Mouse (Mus musculus): ENCODE data around the gene Glo1. TPM values are rescaled to one million over a fixed set of nuclear protein-coding genes. Genes with fewer than 3 reads are reported as not detected.

Gene Glo1
- polyA plus RNA-seq, 1 experiment, result not detected

DNA sequence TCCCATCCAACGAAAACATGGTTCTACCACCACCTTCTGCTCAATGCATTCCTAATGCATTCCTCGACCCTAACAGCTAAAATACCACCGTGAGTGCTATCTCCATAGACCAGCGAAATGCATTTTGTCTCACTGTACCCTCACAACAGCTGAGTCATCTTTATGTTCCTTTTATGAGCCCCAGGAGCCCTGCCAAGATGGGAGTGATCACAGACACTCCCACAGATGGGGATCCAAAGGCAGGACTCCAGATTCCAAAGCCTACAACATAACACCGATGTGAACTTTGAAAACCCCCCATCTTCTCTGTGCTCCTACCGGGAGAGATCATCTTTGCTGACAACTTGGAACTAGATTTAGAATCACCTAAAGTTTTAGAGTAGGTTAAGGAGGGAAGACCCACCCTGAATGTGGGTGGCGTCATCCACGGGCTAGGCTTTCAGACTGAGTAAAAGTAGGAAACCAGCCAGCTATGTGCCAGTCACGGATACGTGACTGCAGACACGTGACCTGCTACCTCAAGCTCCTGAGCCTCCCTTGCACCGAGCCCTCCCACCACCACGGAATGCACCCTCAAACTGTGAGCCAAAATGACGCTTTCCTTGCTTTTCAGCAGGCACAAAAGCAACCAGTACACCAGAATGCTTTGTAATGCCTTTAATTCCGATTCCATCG is 17.2 kb downstream of the Glo1 start:
- no peak overlapping the region for H3K4me3 ChIP-seq (ENCODE audit: insufficient read depth, low read depth, low read length)
- TF ChIP-seq CTCF (IDR thresholded peaks at IDR 0.05; ENCODE audit: insufficient read depth, low read depth, low read length), result no peak
- no peak for TF ChIP-seq POLR2A (IDR thresholded peaks at IDR 0.05; ENCODE audit: insufficient read depth, low read depth, low read length)
- H3K4me1 ChIP-seq (ENCODE audit: control insufficient read depth, insufficient read depth, low read length), result peaks cover 6% of the 10 kb centered on the region; the same call in 1 of the 2 replicates
- 62% methylated on average over 16 of the region's 16 CpGs for WGBS
- no peak overlapping the region for H3K27ac ChIP-seq (ENCODE audit: insufficient read depth, low read depth, low read length)

DNA sequence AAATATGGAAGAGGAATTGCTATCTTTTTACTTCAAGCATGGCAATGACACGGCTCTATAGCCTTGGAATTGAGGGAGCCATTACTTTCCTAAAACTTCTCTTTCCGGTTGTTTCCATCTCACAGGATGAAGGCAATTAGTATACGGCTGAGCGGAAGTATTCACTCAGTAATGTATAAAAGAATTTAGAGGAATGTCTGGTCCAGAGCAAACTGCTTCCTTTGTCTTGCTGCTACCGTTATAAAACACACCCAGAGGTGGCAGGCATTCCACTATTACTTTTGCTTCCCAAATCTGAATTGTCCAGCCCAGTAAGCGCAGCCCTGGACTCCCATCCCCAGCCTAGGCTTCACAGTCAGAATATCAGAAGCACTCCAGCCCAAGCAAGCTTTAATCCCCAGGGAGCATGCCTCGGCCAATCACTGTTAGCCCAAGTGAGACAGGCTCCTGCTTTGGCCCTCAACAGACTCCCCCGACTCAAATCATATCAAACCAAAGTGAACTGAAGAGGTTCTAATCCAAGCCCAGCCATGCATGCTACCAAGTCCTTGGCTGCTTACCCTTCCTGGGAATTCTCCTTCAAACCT is 18.7 kb downstream of the Glo1 start:
- TF ChIP-seq POLR2A (IDR thresholded peaks at IDR 0.05; ENCODE audit: insufficient read depth, low read depth, low read length), result no peak
- TF ChIP-seq CTCF (IDR thresholded peaks at IDR 0.05; ENCODE audit: insufficient read depth, low read depth, low read length), result no peak
- no peak overlapping the region for H3K27ac ChIP-seq (ENCODE audit: insufficient read depth, low read depth, low read length)
- H3K4me1 ChIP-seq (ENCODE audit: control insufficient read depth, insufficient read depth, low read length), result peaks cover 6% of the 10 kb centered on the region; the same call in 1 of the 2 replicates
- WGBS, result 66% methylated on average over 8 of the region's 8 CpGs
- H3K4me3 ChIP-seq (ENCODE audit: insufficient read depth, low read depth, low read length), result no peak overlapping the region

DNA sequence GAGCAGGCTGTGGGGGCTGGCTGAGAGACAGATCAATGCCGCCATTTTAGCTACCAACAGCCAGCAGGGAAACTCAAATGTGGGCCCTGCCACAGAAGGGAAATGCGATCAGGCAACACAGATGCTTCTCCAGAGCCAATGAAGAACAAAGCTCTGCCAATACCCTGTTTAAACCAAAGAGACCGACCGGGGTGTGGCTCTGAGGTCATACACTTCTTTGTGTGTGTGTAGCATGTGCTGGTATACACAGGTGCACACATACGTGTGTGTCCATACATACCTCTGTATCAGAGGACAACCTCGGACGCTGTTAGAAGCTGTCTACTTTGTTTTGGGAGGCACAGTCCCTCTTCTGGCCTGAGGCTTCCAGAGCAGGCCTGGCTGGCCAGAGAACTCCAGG is 19.3 kb downstream of the Glo1 start:
- 88% methylated on average over 7 of the region's 7 CpGs for WGBS
- Histone ChIP-seq H3K4me3 (ENCODE audit: insufficient read depth, low read depth, low read length) (no peak overlapping the region), H3K4me1 (ENCODE audit: control insufficient read depth, insufficient read depth, low read length) (peaks cover 6% of the 10 kb centered on the region; the same call in 1 of the 2 replicates), H3K27ac (ENCODE audit: insufficient read depth, low read depth, low read length) (no peak overlapping the region)
- no peak for TF ChIP-seq POLR2A (IDR thresholded peaks at IDR 0.05; ENCODE audit: insufficient read depth, low read depth, low read length)
- no peak for TF ChIP-seq CTCF (IDR thresholded peaks at IDR 0.05; ENCODE audit: insufficient read depth, low read depth, low read length)

DNA sequence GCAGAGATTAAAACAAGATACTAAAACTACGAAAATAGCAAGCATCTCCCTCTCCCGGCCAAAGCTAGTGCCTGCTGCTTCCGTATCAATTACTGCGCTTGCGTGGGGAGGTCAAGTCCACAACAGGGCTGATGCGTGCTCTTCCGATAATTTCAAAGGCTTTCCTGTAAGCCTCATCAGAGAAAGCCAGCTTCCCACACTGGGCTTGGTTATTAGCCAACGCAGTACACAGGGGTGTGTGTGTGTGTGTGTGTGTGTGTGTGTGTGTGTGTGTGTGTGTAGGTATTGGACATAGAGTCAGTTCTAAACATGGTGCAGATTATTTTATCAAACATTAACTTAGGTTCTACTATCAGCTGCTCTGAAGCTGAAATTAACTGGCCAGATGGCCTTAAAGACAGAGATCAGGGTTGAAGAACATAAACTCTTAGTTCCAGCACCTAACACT is 20.0 kb downstream of the Glo1 start:
- TF ChIP-seq CTCF (IDR thresholded peaks at IDR 0.05; ENCODE audit: insufficient read depth, low read depth, low read length), result no peak
- TF ChIP-seq POLR2A (IDR thresholded peaks at IDR 0.05; ENCODE audit: insufficient read depth, low read depth, low read length), result no peak
- Histone ChIP-seq H3K4me3 (ENCODE audit: insufficient read depth, low read depth, low read length) (no peak overlapping the region), H3K27ac (ENCODE audit: insufficient read depth, low read depth, low read length) (no peak overlapping the region), H3K4me1 (ENCODE audit: control insufficient read depth, insufficient read depth, low read length) (peaks cover 6% of the 10 kb centered on the region; the same call in 1 of the 2 replicates)
- WGBS, result 83% methylated on average over 8 of the region's 8 CpGs

DNA sequence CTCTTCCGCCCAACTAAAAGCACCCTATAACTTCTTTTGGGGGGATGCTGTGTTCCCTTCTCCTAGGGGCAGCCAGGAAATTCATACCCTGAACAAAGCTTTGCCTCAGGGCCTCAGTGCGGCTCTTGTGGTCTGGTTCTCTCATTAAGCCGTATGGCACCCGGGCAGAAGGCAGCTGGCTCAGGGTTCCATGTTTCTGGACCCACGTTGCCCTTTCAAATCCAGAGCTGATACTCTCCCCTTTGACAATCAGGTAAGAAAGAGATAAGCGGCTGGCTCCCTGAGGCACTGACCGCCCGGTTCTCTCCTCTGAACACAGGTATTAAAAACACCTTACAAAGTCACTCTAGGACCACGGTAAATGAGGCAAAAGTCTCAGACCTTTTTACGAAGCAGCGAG is 20.5 kb downstream of the Glo1 start:
- H3K4me1 ChIP-seq (ENCODE audit: control insufficient read depth, insufficient read depth, low read length), result peaks cover 6% of the 10 kb centered on the region; the same call in 1 of the 2 replicates
- no peak overlapping the region for H3K4me3 ChIP-seq (ENCODE audit: insufficient read depth, low read depth, low read length)
- H3K27ac ChIP-seq (ENCODE audit: insufficient read depth, low read depth, low read length), result no peak overlapping the region
- TF ChIP-seq POLR2A (IDR thresholded peaks at IDR 0.05; ENCODE audit: insufficient read depth, low read depth, low read length) (no peak), CTCF (IDR thresholded peaks at IDR 0.05; ENCODE audit: insufficient read depth, low read depth, low read length) (no peak)
- 87% methylated on average over 11 of the region's 11 CpGs for WGBS

DNA sequence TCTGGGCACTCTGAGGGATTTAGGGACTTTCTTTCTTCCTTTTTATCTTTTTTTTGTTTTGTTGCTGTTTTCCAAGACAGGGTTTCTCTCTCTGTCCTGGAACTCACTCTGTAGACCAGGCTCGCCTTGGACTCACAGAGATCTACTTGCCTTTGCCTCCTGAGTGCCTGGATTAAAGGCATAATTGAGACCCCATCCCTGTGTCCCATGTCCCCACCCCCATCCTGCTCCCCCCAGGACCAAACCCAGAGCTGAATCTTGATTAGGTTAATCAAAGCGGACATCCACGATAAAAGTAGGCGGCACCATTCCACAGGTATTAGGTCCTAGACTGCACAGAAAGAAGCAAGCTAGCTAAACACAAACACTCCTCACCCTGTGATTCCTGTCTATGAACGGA is 21.7 kb downstream of the Glo1 start:
- H3K4me1 ChIP-seq (ENCODE audit: control insufficient read depth, insufficient read depth, low read length), result peaks cover 6% of the 10 kb centered on the region; the same call in 1 of the 2 replicates
- WGBS, result 92% methylated on average over 5 of the region's 5 CpGs
- no peak overlapping the region for H3K27ac ChIP-seq (ENCODE audit: insufficient read depth, low read depth, low read length)
- no peak overlapping the region for H3K4me3 ChIP-seq (ENCODE audit: insufficient read depth, low read depth, low read length)
- TF ChIP-seq CTCF (IDR thresholded peaks at IDR 0.05; ENCODE audit: insufficient read depth, low read depth, low read length) (no peak), POLR2A (IDR thresholded peaks at IDR 0.05; ENCODE audit: insufficient read depth, low read depth, low read length) (no peak)

DNA sequence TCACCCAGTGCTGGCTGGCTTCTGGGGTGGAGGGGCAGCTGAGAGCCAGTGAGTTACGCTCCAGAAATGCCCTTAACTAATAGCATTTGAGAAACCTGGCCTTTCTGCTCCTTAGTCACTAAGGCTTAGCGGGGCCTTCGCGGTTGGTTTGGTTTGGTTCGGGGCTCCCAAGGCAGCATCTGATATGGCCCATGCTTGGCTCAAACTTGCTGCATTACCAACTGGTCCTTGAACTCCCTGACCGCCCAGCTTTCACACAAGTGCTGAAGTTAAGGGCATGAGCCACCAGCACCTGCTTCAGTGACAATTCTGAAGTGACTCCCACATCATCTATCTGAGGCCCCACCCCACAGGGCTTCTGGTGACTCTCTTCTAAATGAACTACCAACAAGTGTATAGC is 22.4 kb downstream of the Glo1 start:
- Histone ChIP-seq H3K27ac (ENCODE audit: insufficient read depth, low read depth, low read length) (no peak overlapping the region), H3K4me3 (ENCODE audit: insufficient read depth, low read depth, low read length) (no peak overlapping the region), H3K4me1 (ENCODE audit: control insufficient read depth, insufficient read depth, low read length) (peaks cover 4% of the 10 kb centered on the region; the same call in 1 of the 2 replicates)
- 92% methylated on average over 6 of the region's 6 CpGs for WGBS
- no peak for TF ChIP-seq POLR2A (IDR thresholded peaks at IDR 0.05; ENCODE audit: insufficient read depth, low read depth, low read length)
- no peak for TF ChIP-seq CTCF (IDR thresholded peaks at IDR 0.05; ENCODE audit: insufficient read depth, low read depth, low read length)

DNA sequence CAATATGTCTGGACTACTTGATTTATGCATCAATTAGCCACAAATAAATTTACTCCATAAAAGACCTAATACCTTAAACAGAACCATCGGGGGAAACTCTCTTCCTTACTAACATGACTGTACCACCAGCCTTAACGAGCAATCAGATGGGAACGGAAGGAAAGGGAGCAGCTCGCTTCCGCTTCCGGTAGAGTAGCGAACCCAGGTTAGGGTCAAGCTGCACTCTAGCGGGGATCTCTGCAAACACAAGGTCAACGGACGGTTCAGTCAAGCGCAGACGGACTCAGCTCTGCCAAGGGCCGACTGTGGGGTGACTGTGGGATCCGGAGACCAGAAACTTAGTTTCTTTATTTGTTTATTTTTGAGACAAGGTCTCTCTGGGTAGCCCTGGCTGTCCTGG is 24.5 kb downstream of the Glo1 start:
- TF ChIP-seq POLR2A (IDR thresholded peaks at IDR 0.05; ENCODE audit: insufficient read depth, low read depth, low read length) (no peak), CTCF (IDR thresholded peaks at IDR 0.05; ENCODE audit: insufficient read depth, low read depth, low read length) (no peak)
- WGBS, result 93% methylated on average over 14 of the region's 14 CpGs
- Histone ChIP-seq H3K27ac (ENCODE audit: insufficient read depth, low read depth, low read length) (no peak overlapping the region), H3K4me1 (ENCODE audit: control insufficient read depth, insufficient read depth, low read length) (no peaks in the 10 kb centered on the region), H3K4me3 (ENCODE audit: insufficient read depth, low read depth, low read length) (no peak overlapping the region)

DNA sequence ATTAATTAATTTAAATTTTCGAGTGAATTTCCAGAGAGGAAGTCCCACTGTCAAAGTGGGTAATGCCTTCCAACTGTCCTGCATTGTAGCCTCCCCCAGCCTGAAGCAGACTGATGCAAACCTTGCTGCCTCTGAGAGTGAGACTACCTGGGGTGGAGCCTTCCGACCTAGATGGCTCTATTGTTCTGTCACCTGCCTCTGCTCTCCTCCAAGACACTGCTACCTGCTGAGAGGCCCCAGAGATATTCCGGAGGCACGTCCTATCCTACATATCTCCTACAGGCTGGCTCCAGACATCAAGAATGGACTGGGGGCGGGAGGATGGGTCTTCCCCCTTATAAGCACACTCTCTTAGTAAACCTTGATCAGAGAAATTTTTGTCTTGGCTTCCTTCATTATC is 28.4 kb downstream of the Glo1 start:
- WGBS, result 87% methylated on average over 5 of the region's 5 CpGs
- no peak overlapping the region for H3K27ac ChIP-seq (ENCODE audit: insufficient read depth, low read depth, low read length)
- H3K4me3 ChIP-seq (ENCODE audit: insufficient read depth, low read depth, low read length), result no peak overlapping the region
- H3K4me1 ChIP-seq (ENCODE audit: control insufficient read depth, insufficient read depth, low read length), result no peaks in the 10 kb centered on the region
- no peak for TF ChIP-seq POLR2A (IDR thresholded peaks at IDR 0.05; ENCODE audit: insufficient read depth, low read depth, low read length)
- no peak for TF ChIP-seq CTCF (IDR thresholded peaks at IDR 0.05; ENCODE audit: insufficient read depth, low read depth, low read length)
